Mouse (Mus musculus): ENCODE results near the gene Iffo2.

DNA sequence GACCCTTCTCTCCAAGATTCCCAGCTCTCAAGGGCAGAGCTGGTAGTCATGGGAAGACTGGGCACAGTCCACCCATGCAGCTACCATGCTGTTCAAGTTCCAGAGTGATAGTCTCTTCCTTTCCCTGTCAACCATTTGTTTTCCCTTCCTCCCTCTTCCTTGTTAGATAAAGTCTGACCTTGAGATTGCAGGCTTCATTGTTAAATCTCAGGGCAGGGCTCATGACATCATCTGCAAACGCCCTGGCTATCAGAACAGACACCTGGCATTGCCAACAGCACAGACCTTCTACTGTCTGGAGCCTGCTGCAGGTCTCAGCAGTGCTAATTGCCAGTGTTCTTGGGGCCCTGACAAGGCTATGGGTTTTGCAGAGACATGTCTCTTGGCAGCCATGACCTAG is 48.9 kb upstream of the Iffo2 start:
- TF ChIP-seq KAT2A (IDR thresholded peaks at IDR 0.05; ENCODE audit: insufficient replicate concordance, low read length), result no peak
- TF ChIP-seq ZNF384 (IDR thresholded peaks at IDR 0.05; ENCODE audit: low read depth, low read length), result no peak
- no peak for TF ChIP-seq MAFK (IDR thresholded peaks at IDR 0.05; ENCODE audit: insufficient replicate concordance, low read length)
- no peak for TF ChIP-seq CHD2 (IDR thresholded peaks at IDR 0.05; ENCODE audit: low read length)
- TF ChIP-seq CTCF (conservative IDR thresholded peaks at IDR 0.05 in 1 of 2, IDR thresholded peaks at IDR 0.05 in 1 of 2; ENCODE audit: low read depth in 2 of 2, low read length in 2 of 2), result no peak
- TF ChIP-seq POLR2A (IDR thresholded peaks at IDR 0.05; ENCODE audit: low read depth, low read length), result no peak
- TF ChIP-seq SIN3A (IDR thresholded peaks at IDR 0.05; ENCODE audit: low read length), result no peak
- no peak for TF ChIP-seq IRF4 (IDR thresholded peaks at IDR 0.05; ENCODE audit: low read depth, low read length)
- TF ChIP-seq ETS1 (conservative IDR thresholded peaks at IDR 0.05; ENCODE audit: low read depth, low read length), result no peak
- TF ChIP-seq JUND (conservative IDR thresholded peaks at IDR 0.05; ENCODE audit: low read depth, low read length), result no peak
- TF ChIP-seq MEF2A (IDR thresholded peaks at IDR 0.05; ENCODE audit: borderline replicate concordance, low read depth, low read length), result no peak
- no peak for TF ChIP-seq CHD1 (IDR thresholded peaks at IDR 0.05; ENCODE audit: low read depth, low read length)
- TF ChIP-seq UBTF (IDR thresholded peaks at IDR 0.05; ENCODE audit: low read depth, low read length), result no peak
